Mouse (Mus musculus) cortical plate, adult 2 months (tissue): ENCODE data around the gene Mapt.

ENCODE experiments used
- CTCF ChIP-seq: fragments of 200-500 bp; IDR thresholded peaks from 2 replicates; pipeline ENCODE4 v1.5.1; 2011; ENCODE audit warnings: mild to moderate bottlenecking, control low read depth, low read length; ENCODE audit not compliant: insufficient read depth; ENCODE audit errors: extremely low read depth
- POLR2A ChIP-seq: fragments of 200-500 bp; IDR thresholded peaks from 2 replicates; pipeline ENCODE4 v1.6.1; 2011; ENCODE audit warnings: mild to moderate bottlenecking, low read length, control low read depth; ENCODE audit not compliant: insufficient read depth; ENCODE audit errors: extremely low read depth

DNA sequence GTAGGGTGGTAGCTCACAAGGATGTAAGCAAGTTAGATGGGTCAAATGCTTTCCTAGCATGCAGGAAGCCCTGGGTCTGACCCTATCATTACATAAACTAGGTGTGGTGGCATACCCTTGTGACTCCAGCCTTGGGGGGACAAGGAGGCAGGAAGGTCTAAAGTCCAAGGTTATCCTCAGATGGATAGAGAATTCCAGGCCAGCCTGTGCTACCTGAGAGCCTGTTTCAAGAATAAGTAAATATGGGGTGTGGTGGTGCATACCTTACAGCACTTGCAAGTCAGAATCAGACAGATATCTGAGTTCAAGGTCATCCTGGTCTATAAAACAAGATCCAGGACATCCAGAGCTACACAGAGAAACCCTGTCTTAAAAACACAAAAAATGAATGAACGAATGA is 96.3 kb downstream of the Mapt start:
- TF ChIP-seq CTCF (no peak), POLR2A (no peak)
